Mouse (Mus musculus) G1E (cell line): ENCODE results near the gene Nup210. TPM values are rescaled to one million over a fixed set of nuclear protein-coding genes. Genes with fewer than 3 reads are reported as not detected.

Experiments used
- ATAC-seq: 2 replicates; pipeline ENCODE4 v1.8.0; 2016; ENCODE audit warnings: mild to moderate bottlenecking; ENCODE audit not compliant: insufficient number of reproducible peaks, poor library complexity, low FRiP score, severe bottlenecking; ENCODE audit errors: extremely low read depth
- DNase-seq: peaks from one replicate; pipeline ENCODE4 v3.0.0; 2012; ENCODE audit warnings: low spot score
- H3K27me3 ChIP-seq: 2 replicates; pipeline ENCODE4 v1.6.1; 2012; ENCODE audit warnings: mild to moderate bottlenecking, low read length, inconsistent platforms; ENCODE audit not compliant: insufficient read depth
- H3K36me3 ChIP-seq: replicated peaks from 2 replicates; pipeline ENCODE3; 2012; ENCODE audit warnings: mild to moderate bottlenecking, inconsistent platforms
- H3K4me1 ChIP-seq: 2 replicates; pipeline ENCODE4 v1.6.1; 2012; ENCODE audit warnings: low read depth, low read length, inconsistent platforms, mixed read lengths; ENCODE audit not compliant: insufficient read depth
- H3K4me3 ChIP-seq: 2 replicates; pipeline ENCODE4 v1.5.1; 2012; ENCODE audit warnings: low read depth, mild to moderate bottlenecking, inconsistent platforms, low read length, moderate library complexity, mixed read lengths
- H3K9me3 ChIP-seq: replicated peaks from 2 replicates; pipeline ENCODE4 v1.6.1; 2012; ENCODE audit warnings: inconsistent platforms
- CTCF ChIP-seq: IDR thresholded peaks from 2 replicates; pipeline ENCODE4 v1.5.1; 2012; ENCODE audit warnings: low read depth, low read length, inconsistent platforms, mixed read lengths
- GATA1 ChIP-seq: IDR thresholded peaks from 2 replicates; pipeline ENCODE4 v1.6.1; 2012; ENCODE audit warnings: borderline replicate concordance, low read length, inconsistent platforms, mixed read lengths
- GATA2 ChIP-seq: IDR thresholded peaks from 2 replicates; pipeline ENCODE4 v1.6.1; 2012; ENCODE audit warnings: low read depth, low read length, inconsistent platforms, borderline replicate concordance
- POLR2AphosphoS5 ChIP-seq: IDR thresholded peaks from 2 replicates; pipeline ENCODE4 v1.6.1; 2012; ENCODE audit warnings: low read depth, low read length, inconsistent platforms; ENCODE audit not compliant: insufficient replicate concordance
- TAL1 ChIP-seq: conservative IDR thresholded peaks from 2 replicates; pipeline ENCODE4 v1.6.1; 2012; ENCODE audit warnings: low read depth, low read length, inconsistent platforms, mixed read lengths
- polyA plus RNA-seq: library from polyadenylated mRNA; stranded (reverse); fragments of >175 nt; gene quantifications from 2 replicates; pipeline ENCODE4 v1.2.3, GENCODE M21; 2012
- total RNA-seq, 2 experiments: library from RNA; stranded (forward) in 1 of 2; stranded (reverse) in 1 of 2; fragments of 200-1000 nt in 1 of 2; fragments of >200 nt in 1 of 2; fragmentation: Nextera tagmentation in 1 of 2; gene quantifications; 2 replicates each; pipeline ENCODE4 v1.2.3; 2014 to 2017

The Nup210 gene
- total and polyA plus RNA-seq, 3 experiments, result 29.7 to 97.7 (median 90.0) TPM

- Histone ChIP-seq H3K9me3 (no peaks in the 10 kb centered on the region), H3K4me3 (no peak overlapping the region), H3K36me3 (no peaks in the 10 kb centered on the region), H3K4me1 (no peaks in the 10 kb centered on the region), H3K27me3 (peaks cover 24% of the 10 kb centered on the region)
- TF ChIP-seq CTCF, result no peak
- TF ChIP-seq GATA1, result no peak
- TF ChIP-seq POLR2AphosphoS5, result no peak
- TF ChIP-seq TAL1, result no peak
- TF ChIP-seq GATA2, result no peak
- ATAC-seq (no peak), DNase-seq (no peak)
Measured at GRCm38 (mm10) chr6:91145056-91145455, 28.4 kb upstream of the Nup210 start.

GRCm38 (mm10) chr6:91139846-91140245 lies 23.2 kb upstream of the Nup210 start:
- no peak overlapping the region for H3K4me3 ChIP-seq
- DNase-seq, result no peak
- H3K4me1 ChIP-seq, result no peaks in the 10 kb centered on the region
- peaks cover 24% of the 10 kb centered on the region for H3K27me3 ChIP-seq
- no peak for ATAC-seq
- TF ChIP-seq TAL1, result no peak
- no peak for TF ChIP-seq GATA2
- TF ChIP-seq GATA1, result no peak
- no peak for TF ChIP-seq POLR2AphosphoS5
- peak; percentile 57; the same call in 1 of the 2 replicates for TF ChIP-seq CTCF
- no peaks in the 10 kb centered on the region for H3K9me3 ChIP-seq
- H3K36me3 ChIP-seq, result no peaks in the 10 kb centered on the region

GRCm38 (mm10) chr6:91137343-91137956 lies 20.8 kb upstream of the Nup210 start:
- ATAC-seq (no peak), DNase-seq (no peak)
- peaks cover 28% of the 10 kb centered on the region for H3K27me3 ChIP-seq
- TF ChIP-seq POLR2AphosphoS5, result no peak
- TF ChIP-seq CTCF, result no peak
- no peak for TF ChIP-seq TAL1
- TF ChIP-seq GATA1, result no peak
- TF ChIP-seq GATA2, result no peak
- H3K4me3 ChIP-seq, result no peak overlapping the region
- H3K4me1 ChIP-seq, result no peaks in the 10 kb centered on the region
- no peaks in the 10 kb centered on the region for H3K9me3 ChIP-seq
- no peaks in the 10 kb centered on the region for H3K36me3 ChIP-seq

- ATAC-seq, result no peak
- Histone ChIP-seq H3K27me3 (peaks cover 39% of the 10 kb centered on the region), H3K9me3 (peaks cover 3% of the 10 kb centered on the region), H3K4me1 (no peaks in the 10 kb centered on the region), H3K4me3 (no peak overlapping the region), H3K36me3 (no peaks in the 10 kb centered on the region)
- TF ChIP-seq CTCF, result no peak
- TF ChIP-seq POLR2AphosphoS5, result no peak
- TF ChIP-seq GATA2, result no peak
- no peak for TF ChIP-seq GATA1
- no peak for TF ChIP-seq TAL1
- DNase-seq, result no peak
Measured at GRCm38 (mm10) chr6:91130856-91131255, 14.2 kb upstream of the Nup210 start.

GRCm38 (mm10) chr6:91128996-91129395 lies 12.4 kb upstream of the Nup210 start:
- Histone ChIP-seq H3K36me3 (no peaks in the 10 kb centered on the region), H3K27me3 (peaks cover 46% of the 10 kb centered on the region), H3K4me3 (no peak overlapping the region), H3K9me3 (peaks cover 3% of the 10 kb centered on the region), H3K4me1 (no peaks in the 10 kb centered on the region)
- DNase-seq, result no peak
- TF ChIP-seq GATA2 (no peak), CTCF (no peak), GATA1 (no peak), TAL1 (no peak), POLR2AphosphoS5 (no peak)
- ATAC-seq, result no peak

GRCm38 (mm10) chr6:91125228-91125585 lies 8.6 kb upstream of the Nup210 start:
- Histone ChIP-seq H3K36me3 (no peaks in the 10 kb centered on the region), H3K4me1 (no peaks in the 10 kb centered on the region), H3K9me3 (peaks cover 8% of the 10 kb centered on the region), H3K4me3 (no peak overlapping the region), H3K27me3 (peaks cover 31% of the 10 kb centered on the region)
- no peak for ATAC-seq
- TF ChIP-seq TAL1 (no peak), POLR2AphosphoS5 (no peak), GATA1 (no peak), GATA2 (no peak), CTCF (no peak)
- DNase-seq, result no peak
